Mouse (Mus musculus): Measurements from ENCODE around the gene Lad1.

Lad1 gene

DNA sequence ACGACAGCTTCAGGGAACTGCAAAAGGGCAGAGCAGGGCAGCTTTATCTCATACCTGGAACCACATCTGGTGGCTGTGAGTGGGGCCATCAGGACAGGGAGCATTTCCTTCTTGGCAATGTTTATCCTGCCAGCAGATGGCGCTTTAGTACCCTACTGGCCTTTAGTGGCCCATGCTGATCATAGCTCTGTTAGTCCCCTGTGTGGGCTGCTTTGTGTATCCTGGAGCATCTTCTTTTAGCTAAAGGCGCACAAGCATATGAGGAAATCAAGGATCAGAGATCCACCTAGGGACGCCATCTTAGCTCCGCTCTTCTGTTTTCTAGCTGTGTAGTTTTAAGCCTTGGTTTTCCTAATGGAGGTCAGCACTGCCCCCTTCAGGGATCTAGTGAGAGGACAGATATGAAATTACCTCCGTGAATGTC, 28.8 kb downstream of the Lad1 start:
- peak; percentile 36 for DNase-seq

DNA sequence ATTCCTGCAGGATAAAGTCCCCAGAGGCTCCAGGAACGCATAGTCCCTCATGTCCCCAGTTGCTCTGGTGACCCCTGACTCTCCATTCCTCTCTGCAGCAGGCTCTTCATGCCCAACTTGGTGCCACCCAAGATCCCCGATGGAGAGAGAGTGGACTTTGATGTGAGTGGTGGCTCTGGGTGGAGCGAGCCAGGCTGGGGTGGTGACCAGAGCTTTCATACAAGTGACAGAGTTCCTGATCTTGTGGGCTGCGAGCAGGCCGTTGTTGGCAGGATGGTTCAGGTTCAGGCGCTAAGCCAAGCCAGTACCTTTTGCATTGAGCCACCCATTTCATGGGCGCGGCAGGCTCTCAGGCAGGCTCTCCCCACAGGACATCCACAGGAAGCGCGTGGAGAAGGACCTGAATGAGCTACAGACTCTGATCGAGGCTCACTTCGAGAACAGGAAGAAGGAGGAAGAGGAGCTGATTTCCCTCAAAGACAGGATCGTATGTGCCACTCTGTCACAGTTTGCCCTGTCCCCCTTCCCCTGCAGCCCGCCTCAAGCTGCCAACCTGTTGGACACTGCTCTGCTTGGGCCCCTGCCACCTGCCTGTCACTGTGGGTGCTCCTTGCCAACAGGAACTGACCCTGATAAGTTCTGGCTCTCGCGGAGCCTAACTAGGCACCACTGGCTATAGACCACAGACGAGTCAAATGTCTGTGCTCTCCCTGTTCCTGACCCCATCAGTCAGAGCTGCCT, 29.4 kb downstream of the Lad1 start:
- no peak for DNase-seq

DNA sequence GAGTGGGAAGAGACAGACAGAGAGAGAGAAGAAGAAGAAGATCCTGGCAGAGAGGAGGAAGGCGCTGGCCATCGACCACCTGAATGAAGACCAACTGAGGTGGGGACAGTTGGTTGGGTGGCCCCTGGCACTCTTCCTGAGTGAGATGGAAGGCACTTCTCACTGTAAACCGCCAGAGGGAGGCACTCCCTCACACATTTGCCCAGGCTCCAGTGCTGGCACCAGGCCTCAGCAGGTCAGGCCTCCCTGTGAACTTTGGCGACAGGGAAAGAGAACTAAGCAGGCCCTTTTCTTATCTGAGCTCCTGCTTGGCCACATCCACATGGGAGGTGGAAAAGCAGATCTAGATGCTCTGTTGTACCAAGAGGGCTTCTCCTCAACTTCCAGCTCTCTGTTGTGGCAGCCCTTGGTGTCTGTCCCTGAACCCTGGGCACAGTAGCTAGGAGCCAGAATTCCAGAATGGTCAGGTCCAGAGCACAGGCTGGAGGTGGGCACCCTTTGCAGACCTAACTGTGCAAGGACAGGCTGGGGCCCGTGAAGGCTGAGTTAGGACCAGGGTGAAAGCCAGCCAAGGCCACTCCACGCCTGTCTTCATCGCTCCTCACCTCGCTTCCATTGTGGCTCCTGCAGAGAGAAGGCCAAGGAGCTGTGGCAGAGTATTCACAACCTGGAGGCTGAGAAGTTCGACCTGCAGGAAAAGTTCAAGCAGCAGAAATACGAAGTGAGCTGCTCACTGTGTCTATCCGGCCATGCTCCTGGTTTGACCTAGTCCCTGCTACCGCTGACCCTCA, 32.5 kb downstream of the Lad1 start:
- peak; percentile 43 for DNase-seq

DNA sequence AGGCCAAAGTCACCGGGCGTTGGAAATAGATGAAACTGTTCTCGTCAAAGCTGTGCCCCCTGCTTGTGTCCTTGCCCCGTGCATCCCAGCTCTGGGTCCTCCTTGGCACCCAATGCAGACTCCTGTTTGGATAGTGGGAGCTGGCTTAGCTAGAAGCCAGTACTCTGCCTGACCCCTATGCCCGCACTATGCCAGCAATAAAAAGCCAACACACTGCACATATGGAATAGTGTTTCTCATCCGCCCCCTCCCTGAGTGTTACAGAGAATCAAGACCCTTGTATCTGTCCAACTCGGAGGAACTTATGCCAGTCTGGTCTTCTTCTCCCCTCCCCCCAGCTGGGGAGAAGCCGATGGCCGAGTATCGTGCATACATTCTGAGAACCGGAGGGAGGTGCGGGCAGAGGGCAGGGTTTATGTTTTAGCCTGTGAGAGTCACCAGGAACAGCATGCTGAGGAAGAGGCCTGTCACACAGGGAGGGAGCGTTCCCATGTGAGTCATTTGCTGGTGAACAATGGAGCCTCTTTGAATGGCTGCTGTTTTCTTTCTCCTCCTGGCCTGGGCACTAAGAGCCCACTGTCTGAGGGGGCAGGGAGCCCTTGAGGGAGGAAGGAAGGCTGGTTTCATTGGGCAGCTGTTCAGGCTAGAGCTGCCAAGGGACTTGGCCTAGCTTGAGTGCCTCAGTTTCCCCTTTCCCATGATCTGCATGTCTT, 33.8 kb downstream of the Lad1 start:
- DNase-seq: no peak

DNA sequence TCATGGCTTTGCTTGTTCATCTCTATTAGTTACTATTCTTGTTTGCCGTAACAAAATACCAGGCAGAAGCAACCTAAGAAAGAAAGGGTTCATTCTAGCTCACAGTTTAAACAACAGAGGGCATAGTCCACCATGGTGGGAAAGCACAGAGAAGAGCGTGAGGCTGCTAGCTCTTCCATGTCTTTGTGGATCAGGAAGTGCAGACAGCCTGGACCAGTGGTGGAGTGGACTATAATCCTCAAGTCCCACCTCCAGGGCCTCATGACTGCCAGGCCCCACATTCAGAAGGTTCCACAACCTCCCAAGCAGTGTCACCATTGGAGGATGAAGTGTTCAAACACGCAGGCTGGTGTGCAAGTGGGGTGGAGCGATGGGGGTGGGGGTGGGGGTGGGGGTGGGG, 34.8 kb downstream of the Lad1 start:
- no peak for DNase-seq

DNA sequence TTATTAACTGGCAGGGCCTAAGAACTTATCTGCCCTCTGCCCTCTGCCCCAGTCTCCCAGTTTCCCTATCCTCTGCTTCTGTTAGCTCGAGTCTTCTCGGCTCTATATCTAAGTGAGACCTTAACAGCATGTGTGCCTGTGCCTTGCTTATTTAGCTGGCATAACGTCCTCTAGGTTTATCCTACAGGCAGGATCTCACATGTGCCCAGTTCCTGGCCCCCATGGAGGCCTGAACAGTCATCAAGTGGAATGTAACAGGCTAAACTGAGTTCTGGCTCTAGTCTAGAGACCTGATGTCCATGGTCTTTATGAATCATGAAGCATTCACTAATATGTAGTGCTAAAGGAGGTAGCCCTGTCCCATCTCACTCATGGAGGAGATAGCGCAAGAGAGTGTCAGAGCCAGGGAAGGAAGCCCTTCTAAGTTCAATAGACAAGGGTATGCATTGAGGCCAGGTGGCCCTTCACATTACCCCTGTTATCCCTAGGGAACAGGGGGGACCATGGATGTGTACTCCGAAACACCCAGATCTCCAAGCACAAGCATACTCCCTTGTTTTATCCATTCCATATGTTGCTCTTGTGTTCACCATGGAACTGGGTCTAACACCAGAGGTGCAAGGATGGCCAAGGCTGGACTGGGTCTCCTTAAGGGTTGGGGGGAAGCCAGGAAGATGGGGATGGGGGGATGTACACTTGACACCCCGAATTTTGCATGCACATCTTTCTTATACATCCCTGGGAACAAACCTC, 36.4 kb downstream of the Lad1 start:
- DNase-seq: no peak

DNA sequence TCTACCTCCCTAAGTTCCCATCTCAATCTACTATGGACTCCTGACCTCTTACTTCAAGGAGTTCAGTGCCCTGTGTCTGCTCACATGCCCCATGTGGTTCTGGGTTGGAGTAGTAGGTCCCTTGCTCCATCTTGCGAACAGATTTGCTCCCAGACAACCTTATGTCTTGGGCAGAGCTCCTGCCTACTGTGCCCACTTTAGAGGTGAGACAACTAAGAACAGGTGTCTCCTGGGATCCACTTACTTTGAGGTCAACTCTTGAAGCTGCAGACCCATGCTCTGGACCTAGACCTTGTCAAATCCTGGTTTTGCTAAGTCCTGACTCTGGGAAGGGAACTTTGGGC, 36.9 kb downstream of the Lad1 start:
- no peak for DNase-seq

DNA sequence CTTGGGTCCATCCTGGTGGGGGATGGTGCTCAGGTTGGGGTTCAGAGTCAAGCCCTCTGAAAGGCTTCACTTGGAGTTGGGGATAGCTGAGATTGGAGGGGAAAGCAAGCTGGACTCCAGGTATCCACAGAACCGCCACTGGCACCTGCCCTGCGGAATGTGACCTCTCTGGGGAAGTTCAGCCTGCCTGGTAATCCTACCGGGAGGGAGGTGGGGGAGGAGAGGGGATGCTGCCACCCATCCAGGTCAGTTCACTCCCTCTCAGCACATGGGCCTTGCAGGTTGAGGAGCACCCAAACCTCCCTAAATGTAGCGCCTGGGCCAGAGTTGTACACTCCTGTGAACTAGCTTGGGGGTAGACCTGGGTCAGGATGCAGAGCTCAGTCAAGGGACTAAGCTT, 37.7 kb downstream of the Lad1 start:
- DNase-seq: no peak

DNA sequence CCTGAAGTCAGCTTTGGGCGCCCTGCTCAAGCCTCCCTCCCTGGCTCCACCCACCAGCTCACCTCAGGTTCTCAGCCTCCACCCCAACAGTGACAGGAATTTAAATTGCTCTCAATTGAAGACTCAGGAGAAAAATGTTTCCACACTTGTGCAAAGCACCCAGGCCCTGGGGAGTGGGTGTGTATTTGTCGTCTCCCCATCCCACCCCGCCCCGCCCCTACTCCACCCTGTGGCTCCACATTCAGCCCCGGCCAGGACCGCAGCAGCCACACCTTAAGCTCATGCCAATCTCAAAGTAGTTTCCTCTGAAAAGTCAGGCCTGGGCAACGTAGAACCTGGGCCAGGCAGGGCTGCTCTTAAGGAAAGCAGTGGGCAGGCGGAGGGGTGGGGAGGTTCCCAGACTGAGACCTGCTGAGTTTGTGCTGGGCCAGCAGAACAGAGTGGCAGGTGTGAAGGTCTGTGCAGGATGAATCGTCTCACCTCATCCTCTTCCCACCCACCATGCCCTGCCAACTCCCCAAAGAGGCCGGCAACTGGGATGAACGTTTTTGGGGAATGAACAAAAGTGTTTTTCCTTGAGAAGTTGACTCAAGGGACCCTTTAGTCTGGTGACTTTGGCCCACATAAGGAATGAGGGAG, 38.9 kb downstream of the Lad1 start:
- no peak for DNase-seq

DNA sequence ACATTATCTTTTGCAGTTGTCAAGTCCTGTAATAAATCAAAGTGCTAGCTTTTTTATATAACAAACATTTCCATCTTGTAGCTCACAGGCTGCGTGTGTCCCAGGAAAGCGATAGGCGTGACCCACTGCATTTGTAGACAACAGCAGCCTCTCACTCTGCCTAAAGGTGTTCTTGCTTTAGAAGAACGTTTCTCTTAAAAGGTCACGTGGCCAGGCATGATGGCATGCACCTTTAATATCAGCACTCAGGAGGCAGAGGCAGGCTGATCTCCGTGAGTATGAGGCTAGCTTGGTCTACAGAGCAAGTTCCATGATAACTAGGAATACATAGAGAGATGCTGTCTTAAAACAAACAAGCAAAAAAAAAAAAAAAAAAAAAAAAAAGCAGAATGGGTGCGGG, 40.1 kb downstream of the Lad1 start:
- no peak for DNase-seq

DNA sequence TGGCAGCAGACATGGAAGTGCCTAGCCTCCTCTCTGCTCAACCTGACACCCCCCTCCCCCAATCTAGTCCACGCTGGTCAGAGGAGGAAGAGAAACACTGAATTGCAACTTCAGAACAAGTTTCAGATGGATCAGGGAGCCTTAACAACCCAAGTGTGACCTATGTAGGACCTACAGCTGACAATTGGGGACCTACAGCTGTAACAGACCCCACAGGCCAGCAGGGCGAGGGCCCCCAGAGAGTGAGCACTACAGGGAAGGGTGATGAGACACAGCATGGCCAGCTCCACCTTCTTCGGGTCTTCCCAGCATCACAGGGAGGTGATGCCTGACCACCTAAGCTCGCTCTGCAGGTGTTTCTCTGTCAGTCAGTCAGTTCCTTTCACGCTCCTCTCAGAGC, 42.7 kb downstream of the Lad1 start:
- DNase-seq: no peak

DNA sequence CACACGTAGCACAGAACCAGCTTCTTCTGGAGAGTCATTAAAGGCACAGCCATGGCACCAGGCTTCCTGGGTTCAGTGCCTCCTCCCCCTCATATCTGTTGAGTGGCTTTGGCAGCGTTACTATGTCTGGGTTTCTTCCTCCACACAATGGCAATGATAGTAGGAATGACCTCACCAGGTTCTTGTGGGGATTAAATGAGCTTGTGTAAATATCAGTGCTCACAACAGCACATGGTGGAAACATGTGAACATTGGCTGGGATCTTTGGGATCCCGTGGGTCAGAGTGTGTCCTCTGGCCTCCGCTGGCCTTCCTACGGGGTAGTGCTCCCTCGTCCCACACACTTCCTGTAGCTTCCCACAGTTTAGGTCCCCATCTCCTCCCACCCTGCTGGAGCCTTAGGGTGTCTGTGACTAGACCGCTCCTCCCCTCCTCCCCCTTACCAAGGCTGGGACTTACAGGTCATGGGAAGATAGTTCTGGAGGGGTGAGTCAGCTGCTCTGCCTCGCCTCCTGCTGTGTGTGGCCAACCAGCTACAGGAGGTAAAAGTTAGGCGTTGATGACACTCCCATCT, 43.7 kb downstream of the Lad1 start:
- no peak for DNase-seq

DNA sequence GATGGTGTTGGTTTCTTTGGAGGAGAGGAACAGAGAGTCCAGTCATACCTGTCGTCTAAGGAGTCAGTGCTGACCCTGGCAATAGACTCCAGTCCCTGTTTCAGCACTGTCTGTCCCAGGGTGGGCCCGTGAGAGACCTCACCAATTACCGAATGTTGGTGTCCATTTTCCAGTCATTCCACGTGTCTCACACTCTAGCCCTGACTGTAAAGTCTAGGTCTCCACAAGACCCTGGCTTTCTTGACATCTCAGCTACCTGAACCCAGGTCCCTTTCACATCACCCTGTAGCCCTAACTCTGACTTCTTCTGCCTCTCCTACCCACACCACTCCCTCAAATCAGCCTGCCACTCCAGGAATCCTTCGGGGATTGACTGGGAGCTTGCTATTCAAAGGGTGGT, 44.2 kb downstream of the Lad1 start:
- DNase-seq: no peak

DNA sequence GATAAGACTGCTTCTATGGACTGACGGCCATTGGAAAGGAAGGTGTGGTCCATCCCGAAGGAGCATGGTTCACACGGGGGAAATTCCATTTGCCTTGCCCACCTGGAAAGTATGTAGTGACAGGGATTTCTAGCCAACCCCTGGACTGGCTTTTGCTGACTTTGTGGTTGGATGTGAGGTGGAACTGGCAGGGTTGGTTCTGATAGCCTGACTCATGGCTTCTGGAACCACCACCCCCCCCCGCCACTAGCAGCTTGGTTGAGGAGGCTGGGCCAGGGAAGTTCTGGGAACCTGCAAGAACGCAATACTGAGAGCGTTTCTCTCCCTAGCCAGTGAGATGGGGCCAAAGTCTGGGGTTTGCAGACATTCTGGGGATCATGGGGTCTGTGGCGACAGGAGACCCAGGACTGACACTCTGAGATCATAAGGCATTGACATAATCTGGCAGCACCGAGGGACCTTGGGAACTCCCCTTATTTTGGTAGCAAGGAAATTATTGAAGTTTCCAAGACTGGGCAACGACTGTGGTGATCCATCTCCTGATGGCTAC, 45.5 kb downstream of the Lad1 start:
- no peak for DNase-seq

DNA sequence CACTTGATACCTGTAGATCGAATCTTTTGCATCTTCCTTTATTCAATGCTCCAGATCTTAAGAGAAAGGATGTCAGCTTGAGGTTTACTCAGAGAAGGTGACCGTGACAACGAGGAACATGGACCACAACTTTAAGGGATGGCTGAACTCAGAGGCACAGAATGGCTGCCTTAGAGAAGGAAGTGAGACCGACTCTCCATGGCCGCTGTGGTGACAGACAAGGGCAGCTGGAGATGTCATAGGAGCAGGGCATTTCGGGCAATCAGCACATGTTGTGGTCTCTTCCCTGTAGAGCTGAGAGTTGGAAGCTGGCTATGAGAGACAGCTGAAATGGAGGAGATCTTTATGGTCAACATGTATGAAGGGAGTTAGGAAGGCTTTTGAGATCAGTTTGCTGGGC, 46.4 kb downstream of the Lad1 start:
- DNase-seq: no peak

DNA sequence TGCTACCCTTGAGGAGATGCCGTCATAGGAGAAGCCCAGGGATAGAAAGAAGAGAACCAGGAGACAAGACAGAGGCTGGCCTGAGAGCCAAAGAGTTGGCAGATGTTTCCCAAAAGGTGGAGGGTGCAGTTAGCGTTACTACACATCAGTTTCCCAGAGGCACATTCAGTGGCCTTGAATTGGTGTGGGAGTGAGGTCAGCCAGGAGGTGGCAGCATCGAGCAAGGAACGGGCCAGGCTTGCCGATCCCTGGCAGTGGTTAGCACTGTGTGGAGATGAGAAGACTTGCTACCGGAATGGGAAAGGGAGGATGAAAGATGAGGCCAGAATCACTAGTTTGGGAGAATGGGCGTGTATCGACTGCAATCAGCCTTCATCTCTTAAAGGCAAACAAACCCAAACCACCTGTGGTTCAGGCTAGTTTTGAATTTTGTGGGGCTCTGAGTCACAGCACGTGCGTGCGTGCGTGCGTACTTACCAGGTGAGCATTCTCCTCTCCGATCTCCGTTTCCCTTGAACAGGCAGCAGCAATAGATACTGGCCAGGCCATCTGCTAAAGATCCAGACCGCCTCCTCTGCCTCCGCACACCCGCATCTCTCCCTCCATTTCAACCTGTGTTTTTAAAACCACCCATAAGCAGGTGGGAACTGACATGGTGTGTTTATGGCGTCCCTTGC, 47.3 kb downstream of the Lad1 start:
- DNase-seq: peak; percentile 71

DNA sequence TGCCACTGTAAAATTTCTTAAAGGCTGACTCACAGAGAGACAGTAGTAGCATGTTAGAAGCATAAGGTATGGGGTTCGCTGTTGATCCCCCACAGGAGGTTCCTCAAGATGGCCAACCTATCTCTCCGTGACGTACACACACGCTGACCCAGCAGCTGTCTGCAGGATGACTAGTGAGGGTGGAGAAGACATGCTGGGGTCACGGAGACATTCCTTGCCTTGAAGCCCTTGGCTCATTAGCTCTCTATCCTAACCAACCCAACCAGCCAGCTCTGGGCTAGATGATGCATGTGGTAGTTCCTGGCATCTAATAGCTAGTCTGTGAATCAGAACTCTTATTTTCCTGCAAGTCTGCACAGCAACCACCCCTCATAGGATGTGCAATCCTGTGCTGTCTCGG, 50.2 kb downstream of the Lad1 start:
- no peak for DNase-seq

DNA sequence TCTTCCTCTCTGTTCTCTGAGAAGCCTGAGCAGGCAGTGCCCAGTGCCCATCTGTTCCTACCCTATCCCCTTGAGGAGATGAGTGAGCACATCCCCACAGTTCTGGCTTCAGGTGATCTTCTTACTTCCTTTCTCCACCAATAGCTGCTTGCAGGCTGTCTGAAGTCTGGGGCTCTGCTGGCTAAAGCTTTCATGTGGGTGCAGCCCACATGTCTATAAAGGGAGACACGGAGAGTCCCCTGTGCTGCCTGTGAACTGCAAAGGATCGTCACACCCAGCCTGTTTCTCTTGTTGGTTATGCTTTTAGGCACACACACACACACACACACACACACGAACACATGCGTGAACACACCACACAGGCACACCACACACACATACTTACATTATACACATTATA, 54.6 kb downstream of the Lad1 start:
- no peak for DNase-seq

DNA sequence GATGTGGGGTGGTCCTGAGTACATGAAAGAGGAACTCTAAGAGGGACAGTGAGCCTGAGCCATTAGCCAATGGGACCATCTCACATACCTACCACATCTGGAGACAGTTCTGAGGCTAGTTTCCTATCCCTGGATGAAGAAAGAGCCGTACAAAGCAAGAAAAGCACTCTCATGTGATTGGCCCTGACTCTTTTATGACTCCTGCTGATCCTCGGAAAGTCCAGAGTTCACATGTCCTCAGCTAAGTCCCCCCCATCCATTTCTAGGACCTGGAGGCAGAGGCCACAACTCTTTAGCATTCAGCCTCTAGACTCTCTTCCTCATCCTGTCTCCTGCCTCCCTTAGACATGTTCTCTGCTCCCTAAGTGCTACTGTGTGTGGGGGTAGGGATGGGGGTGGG, 58.9 kb downstream of the Lad1 start:
- DNase-seq: no peak

DNA sequence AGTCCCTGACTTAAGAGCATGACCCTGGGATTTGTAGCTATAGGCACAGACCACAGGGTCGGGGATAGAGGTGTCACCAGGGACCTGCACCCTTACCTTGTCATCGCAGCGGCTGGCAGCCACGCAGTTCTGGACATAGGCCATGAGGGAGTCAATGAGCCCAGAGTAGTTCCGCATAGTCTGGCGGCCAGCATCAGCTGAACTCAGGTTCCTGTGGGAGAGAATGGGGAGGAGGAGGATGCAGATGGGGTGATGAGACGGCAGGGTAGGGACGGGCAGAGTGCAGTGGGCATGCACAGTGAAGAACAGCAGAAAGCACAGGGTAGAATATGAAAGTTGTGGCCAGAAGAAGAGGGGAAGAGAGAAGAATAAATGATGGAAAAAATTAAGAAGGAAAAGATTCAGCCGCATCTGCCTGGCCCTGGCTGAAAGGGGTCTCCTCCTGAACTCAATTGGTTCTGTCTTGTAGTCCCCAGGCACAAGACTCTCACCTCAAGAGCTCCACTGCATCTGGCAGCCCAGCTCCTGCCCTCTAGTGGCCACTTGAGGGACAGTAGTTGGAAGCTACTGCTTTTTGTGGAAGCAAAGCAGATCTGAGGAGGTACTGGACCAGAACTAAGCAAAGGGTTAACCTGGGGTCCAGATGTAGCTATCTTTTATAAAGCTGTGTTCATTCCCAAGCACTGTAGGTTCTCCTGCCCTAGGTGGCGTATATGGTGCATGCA, 64.1 kb downstream of the Lad1 start:
- peak; percentile 62 for DNase-seq
